Mouse (Mus musculus) ES-E14 (cell line): ENCODE results near the gene Faim. TPM values are rescaled to one million over a fixed set of nuclear protein-coding genes. Genes with fewer than 3 reads are reported as not detected.

Experiments used
- DNase-seq: peaks from one replicate; pipeline ENCODE4 v3.0.0-alpha.2; 2013; ENCODE audit warnings: low read depth, low spot score
- H3K27ac ChIP-seq: 2 replicates; pipeline ENCODE4 v1.5.1; 2012; ENCODE audit warnings: low read depth, mild to moderate bottlenecking, low read length, moderate library complexity, mixed read lengths; ENCODE audit not compliant: poor library complexity, insufficient read depth, severe bottlenecking
- H3K36me3 ChIP-seq: 2 replicates; pipeline ENCODE4 v1.6.1; 2012; ENCODE audit warnings: mild to moderate bottlenecking, low read length, moderate library complexity, mixed read lengths; ENCODE audit not compliant: control insufficient read depth, poor library complexity, insufficient read depth, severe bottlenecking
- H3K4me1 ChIP-seq, 2 experiments: fragments of 150-350 bp in 1 of 2; sonication (generic) in 1 of 2; 2 replicates each; pipeline ENCODE4 v1.6.1; 2012; ENCODE audit warnings: low read length in 2 of 2, mild to moderate bottlenecking in 1 of 2, mixed read lengths in 1 of 2; ENCODE audit not compliant: control insufficient read depth in 2 of 2, insufficient read depth in 2 of 2, poor library complexity in 1 of 2
- H3K4me3 ChIP-seq, 2 experiments: fragments of 150-350 bp in 1 of 2; sonication (generic) in 1 of 2; 2 replicates each; pipeline ENCODE4 v1.5.1; 2012; ENCODE audit warnings: low read length in 2 of 2, low read depth in 1 of 2, mild to moderate bottlenecking in 1 of 2, mixed read lengths in 1 of 2; ENCODE audit not compliant: insufficient read depth in 1 of 2, poor library complexity in 1 of 2, severe bottlenecking in 1 of 2
- H3K9ac ChIP-seq: 2 replicates; pipeline ENCODE4 v1.6.1; 2012; ENCODE audit warnings: low read depth, mild to moderate bottlenecking, low read length, mixed read lengths; ENCODE audit not compliant: poor library complexity, insufficient read depth, severe bottlenecking
- H3K9me3 ChIP-seq: fragments of 150-350 bp; sonication (generic); 2 replicates; pipeline ENCODE4 v1.6.1; 2012; ENCODE audit warnings: low read depth, mild to moderate bottlenecking, low read length; ENCODE audit not compliant: control insufficient read depth, insufficient read depth
- CHD2 ChIP-seq: IDR thresholded peaks from 2 replicates; pipeline ENCODE4 v1.6.1; 2014; ENCODE audit warnings: mild to moderate bottlenecking, low read depth, low read length, inconsistent platforms
- HCFC1 ChIP-seq: IDR thresholded peaks from 2 replicates; pipeline ENCODE4 v1.6.1; 2012; ENCODE audit warnings: low read length, inconsistent platforms, borderline replicate concordance; ENCODE audit not compliant: insufficient read depth
- MAFK ChIP-seq: IDR thresholded peaks from 2 replicates; pipeline ENCODE4 v1.6.1; 2014; ENCODE audit warnings: mild to moderate bottlenecking, low read depth, low read length, inconsistent platforms; ENCODE audit not compliant: insufficient read depth
- ZC3H11A ChIP-seq: IDR thresholded peaks from 2 replicates; pipeline ENCODE4 v1.6.1; 2012; ENCODE audit warnings: low read depth, mild to moderate bottlenecking, inconsistent platforms, low read length, borderline replicate concordance
- ZNF384 ChIP-seq: IDR thresholded peaks from 2 replicates; pipeline ENCODE4 v1.6.1; 2012; ENCODE audit warnings: low read depth, low read length, inconsistent platforms
- in situ Hi-C, 2 experiments: fragments of 600-800 bp; cut with MboI; formaldehyde crosslinking; loops; one replicate each; pipeline ENCODE4 v1.15.1; 2025; ENCODE audit warnings: low sequenced_read_pairs in 2 of 2, inconsistent platforms in 1 of 2; ENCODE audit not compliant: unreplicated experiment in 2 of 2
- total RNA-seq: library from RNA; depleted of rRNA; stranded (reverse); fragments of 300-350 nt; gene quantifications from 2 replicates; pipeline ENCODE4 v1.2.3, GENCODE M21; 2012

Gene Faim
- total RNA-seq, 1 experiment: 30.9 TPM

- H3K9me3 ChIP-seq: no peaks in the 10 kb centered on the region
- no peaks in the 10 kb centered on the region for H3K36me3 ChIP-seq
- no peak overlapping the region for H3K27ac ChIP-seq
- no peak overlapping the region for H3K9ac ChIP-seq
- TF ChIP-seq ZNF384: no peak
- TF ChIP-seq CHD2: no peak
- no peak for TF ChIP-seq HCFC1
- in situ Hi-C loops: no loop called here
- no peak for DNase-seq
- no peaks in the 10 kb centered on the region for H3K4me1 ChIP-seq
- H3K4me3 ChIP-seq: no peak overlapping the region
Observed at GRCm38 (mm10) chr9:98960348-98960747, 25.8 kb upstream of the Faim start.

- DNase-seq: no peak
- H3K27ac ChIP-seq: no peak overlapping the region
Observed at GRCm38 (mm10) chr9:98961591-98962477, 24.3 kb upstream of the Faim start.

GRCm38 (mm10) chr9:98962478-98963142 lies 23.6 kb upstream of the Faim start:
- DNase-seq: no peak
- no peak overlapping the region for H3K4me3 ChIP-seq
- no peaks in the 10 kb centered on the region for H3K36me3 ChIP-seq
- TF ChIP-seq ZNF384 (no peak), ZC3H11A (no peak), MAFK (no peak), HCFC1 (no peak), CHD2 (no peak)
- no peaks in the 10 kb centered on the region for H3K4me1 ChIP-seq
- no peak overlapping the region for H3K27ac ChIP-seq
- no peaks in the 10 kb centered on the region for H3K9me3 ChIP-seq
- in situ Hi-C loops: no loop called here
- no peak overlapping the region for H3K9ac ChIP-seq

More at GRCm38 (mm10) chr9:98961591-98962477, 24.3 kb upstream of the Faim start:
- in situ Hi-C loops: no loop called here
- no peaks in the 10 kb centered on the region for H3K4me1 ChIP-seq
- H3K9ac ChIP-seq: no peak overlapping the region
- H3K36me3 ChIP-seq: no peaks in the 10 kb centered on the region
- no peaks in the 10 kb centered on the region for H3K9me3 ChIP-seq
- TF ChIP-seq ZNF384 (no peak), ZC3H11A (no peak), MAFK (no peak), CHD2 (no peak), HCFC1 (no peak)
- H3K4me3 ChIP-seq: no peak overlapping the region

- TF ChIP-seq HCFC1 (no peak), CHD2 (no peak), MAFK (no peak), ZC3H11A (no peak), ZNF384 (no peak)
- Histone ChIP-seq H3K4me3 (no peak overlapping the region), H3K36me3 (no peaks in the 10 kb centered on the region), H3K27ac (no peak overlapping the region), H3K4me1 (no peaks in the 10 kb centered on the region), H3K9ac (no peak overlapping the region), H3K9me3 (no peaks in the 10 kb centered on the region)
- in situ Hi-C loops: no loop called here
- no peak for DNase-seq
Observed at GRCm38 (mm10) chr9:98963661-98964060, 22.5 kb upstream of the Faim start.

- TF ChIP-seq MAFK (no peak), HCFC1 (no peak), ZNF384 (no peak), CHD2 (no peak), ZC3H11A (no peak)
- Histone ChIP-seq H3K9me3 (no peaks in the 10 kb centered on the region), H3K36me3 (no peaks in the 10 kb centered on the region), H3K4me1 (no peaks in the 10 kb centered on the region), H3K9ac (no peak overlapping the region), H3K27ac (no peak overlapping the region), H3K4me3 (peak overlapping the region in 1 of 2 experiments; percentile 22; a peak in 1 of 4 replicates)
- DNase-seq: no peak
- in situ Hi-C loops: no loop called here
Observed at GRCm38 (mm10) chr9:98965084-98965483, 21.1 kb upstream of the Faim start.
